Mouse (Mus musculus) macrophage (primary cell): ENCODE measurements around the gene Fam32a. TPM values are rescaled to one million over a fixed set of nuclear protein-coding genes. Genes with fewer than 3 reads are reported as not detected.

Source experiments
- H3K27ac ChIP-seq: fragments of 350-480 bp; formaldehyde crosslinking; 2 replicates; pipeline ENCODE4 v1.9.0; 2021
- H3K36me3 ChIP-seq: fragments of 350-480 bp; formaldehyde crosslinking; 2 replicates; pipeline ENCODE4 v1.9.0; 2021; ENCODE audit errors: inconsistent target
- H3K4me3 ChIP-seq: fragments of 350-480 bp; formaldehyde crosslinking; 2 replicates; pipeline ENCODE4 v1.9.0; 2021; ENCODE audit errors: inconsistent target
- H3K79me2 ChIP-seq: fragments of 350-480 bp; formaldehyde crosslinking; 2 replicates; pipeline ENCODE4 v1.9.0; 2021; ENCODE audit errors: inconsistent target
- WGBS: methylation state at CpG from one replicate; pipeline ENCODE4 v1.1.7; 2026; ENCODE audit warnings: inconsistent platforms; ENCODE audit not compliant: missing documents; 5-methylcytosine and 5-hydroxymethylcytosine counted together
- polyA plus RNA-seq: library from polyadenylated mRNA; stranded (reverse); fragments of 250-400 nt; gene quantifications from 3 replicates; pipeline ENCODE4 v1.2.4, GENCODE M21; 2018; ENCODE audit warnings: inconsistent platforms

Gene Fam32a
- polyA plus RNA-seq, 1 experiment from 2014 or later, result 65.8 TPM

- 42% methylated on average over 2 of the region's 2 CpGs for WGBS
- Histone ChIP-seq H3K27ac (no peak overlapping the region), H3K4me3 (no peak overlapping the region), H3K36me3 (peaks cover under 1% of the 10 kb centered on the region; the same call in 1 of the 2 replicates), H3K79me2 (no peaks in the 10 kb centered on the region)
These were observed 41.5 kb downstream of the Fam32a start for GRCm38 (mm10) chr8:72261019-72261418.

GRCm38 (mm10) chr8:72261431-72261830 is 41.9 kb downstream of the Fam32a start:
- Histone ChIP-seq H3K4me3 (no peak overlapping the region), H3K36me3 (no peaks in the 10 kb centered on the region; the same call in 1 of the 2 replicates), H3K27ac (no peak overlapping the region), H3K79me2 (no peaks in the 10 kb centered on the region)

- H3K36me3 ChIP-seq, result no peaks in the 10 kb centered on the region; the same call in 1 of the 2 replicates
- no peaks in the 10 kb centered on the region for H3K79me2 ChIP-seq
- no peak overlapping the region for H3K27ac ChIP-seq
- WGBS, result 79% methylated on average over 5 of the region's 5 CpGs
- no peak overlapping the region for H3K4me3 ChIP-seq
These were observed 42.3 kb downstream of the Fam32a start for GRCm38 (mm10) chr8:72261872-72262271.

GRCm38 (mm10) chr8:72262756-72263155 is 43.2 kb downstream of the Fam32a start:
- no peaks in the 10 kb centered on the region for H3K79me2 ChIP-seq
- no peaks in the 10 kb centered on the region for H3K36me3 ChIP-seq
- no peak overlapping the region for H3K27ac ChIP-seq
- whole genome bisulfite sequencing, result 93% methylated on average over 2 of the region's 2 CpGs
- no peak overlapping the region for H3K4me3 ChIP-seq

GRCm38 (mm10) chr8:72263451-72263850 is 43.9 kb downstream of the Fam32a start:
- Histone ChIP-seq H3K4me3 (no peak overlapping the region), H3K36me3 (no peaks in the 10 kb centered on the region), H3K79me2 (no peaks in the 10 kb centered on the region), H3K27ac (no peak overlapping the region)
- 94% methylated on average over 7 of the region's 7 CpGs for WGBS

- Histone ChIP-seq H3K36me3 (no peaks in the 10 kb centered on the region), H3K79me2 (no peaks in the 10 kb centered on the region), H3K4me3 (no peak overlapping the region), H3K27ac (no peak overlapping the region)
- WGBS, result 45% methylated on average over 4 of the region's 7 CpGs
These were observed 45.8 kb downstream of the Fam32a start for GRCm38 (mm10) chr8:72265342-72265741.

- Histone ChIP-seq H3K27ac (no peak overlapping the region), H3K36me3 (no peaks in the 10 kb centered on the region), H3K4me3 (no peak overlapping the region), H3K79me2 (no peaks in the 10 kb centered on the region)
These were observed 47.1 kb downstream of the Fam32a start for GRCm38 (mm10) chr8:72266671-72267070.

- 94% methylated on average over 8 of the region's 8 CpGs for WGBS
- Histone ChIP-seq H3K79me2 (no peaks in the 10 kb centered on the region), H3K27ac (no peak overlapping the region), H3K4me3 (no peak overlapping the region), H3K36me3 (no peaks in the 10 kb centered on the region)
These were observed 47.6 kb downstream of the Fam32a start for GRCm38 (mm10) chr8:72267106-72267505.

GRCm38 (mm10) chr8:72268356-72268755 is 48.8 kb downstream of the Fam32a start:
- 4% methylated on average over 15 of the region's 15 CpGs for WGBS
- peak overlapping the region; percentile 74 for H3K27ac ChIP-seq
- no peak overlapping the region for H3K4me3 ChIP-seq
- no peaks in the 10 kb centered on the region for H3K79me2 ChIP-seq
- H3K36me3 ChIP-seq, result no peaks in the 10 kb centered on the region

GRCm38 (mm10) chr8:72270606-72271005 is 51.1 kb downstream of the Fam32a start:
- Histone ChIP-seq H3K79me2 (no peaks in the 10 kb centered on the region), H3K4me3 (no peak overlapping the region), H3K36me3 (no peaks in the 10 kb centered on the region), H3K27ac (no peak overlapping the region)
- WGBS, result 77% methylated on average over 12 of the region's 12 CpGs

GRCm38 (mm10) chr8:72271051-72271660 is 51.6 kb downstream of the Fam32a start:
- Histone ChIP-seq H3K79me2 (no peaks in the 10 kb centered on the region), H3K36me3 (no peaks in the 10 kb centered on the region), H3K27ac (no peak overlapping the region), H3K4me3 (no peak overlapping the region)
- 96% methylated on average over 9 of the region's 11 CpGs for WGBS

GRCm38 (mm10) chr8:72271691-72272090 is 52.2 kb downstream of the Fam32a start:
- no peaks in the 10 kb centered on the region for H3K79me2 ChIP-seq
- no peak overlapping the region for H3K4me3 ChIP-seq
- 89% methylated on average over 3 of the region's 3 CpGs for WGBS
- H3K36me3 ChIP-seq, result no peaks in the 10 kb centered on the region
- H3K27ac ChIP-seq, result no peak overlapping the region

GRCm38 (mm10) chr8:72272361-72272760 is 52.8 kb downstream of the Fam32a start:
- H3K36me3 ChIP-seq, result no peaks in the 10 kb centered on the region
- 4% methylated on average over 3 of the region's 3 CpGs for WGBS
- peak overlapping the region; percentile 12; the same call in 1 of the 2 replicates for H3K27ac ChIP-seq

GRCm38 (mm10) chr8:72273111-72273770 is 53.7 kb downstream of the Fam32a start:
- WGBS, result 86% methylated on average over 1 of the region's 1 CpGs
- Histone ChIP-seq H3K4me3 (no peak overlapping the region), H3K79me2 (no peaks in the 10 kb centered on the region), H3K27ac (peak overlapping the region; percentile 12; the same call in 1 of the 2 replicates), H3K36me3 (no peaks in the 10 kb centered on the region)

More at GRCm38 (mm10) chr8:72272361-72272760, 52.8 kb downstream of the Fam32a start:
- Histone ChIP-seq H3K4me3 (no peak overlapping the region), H3K79me2 (no peaks in the 10 kb centered on the region)

GRCm38 (mm10) chr8:72273807-72274206 is 54.3 kb downstream of the Fam32a start:
- no peak overlapping the region for H3K27ac ChIP-seq
- 26% methylated on average over 5 of the region's 5 CpGs for WGBS
- H3K4me3 ChIP-seq, result no peak overlapping the region

More at GRCm38 (mm10) chr8:72273807-72274206, 54.3 kb downstream of the Fam32a start:
- H3K79me2 ChIP-seq, result no peaks in the 10 kb centered on the region
- no peaks in the 10 kb centered on the region for H3K36me3 ChIP-seq
